Mouse (Mus musculus) heart, embryonic 15.5 days (tissue): ENCODE measurements around the gene Ntrk3. TPM values are rescaled to one million over a fixed set of nuclear protein-coding genes. Genes with fewer than 3 reads are reported as not detected.

ENCODE experiments used
- ATAC-seq: fragments of 200-750 bp; cut with Nextera tagmentation; replicated peaks from 2 replicates; pipeline ENCODE4 v1.8.0; 2017; ENCODE audit warnings: low read depth, moderate TSS enrichment; ENCODE audit not compliant: insufficient number of reproducible peaks, insufficient read depth, low FRiP score
- H3K27ac ChIP-seq: fragments of 300-500 bp; sonication (generic); 2 replicates; pipeline ENCODE4 v1.5.1; 2015; ENCODE audit warnings: mild to moderate bottlenecking, inconsistent platforms
- H3K27me3 ChIP-seq: fragments of 300-500 bp; sonication (generic); 2 replicates; pipeline ENCODE4 v1.6.1; 2015; ENCODE audit warnings: inconsistent platforms
- H3K36me3 ChIP-seq: fragments of 300-500 bp; sonication (generic); 2 replicates; pipeline ENCODE4 v1.6.1; 2015; ENCODE audit warnings: mild to moderate bottlenecking, inconsistent platforms
- H3K4me1 ChIP-seq: fragments of 300-500 bp; sonication (generic); replicated peaks from 2 replicates; pipeline ENCODE4 v1.6.1; 2015; ENCODE audit warnings: inconsistent platforms
- H3K4me2 ChIP-seq: fragments of 300-500 bp; sonication (generic); 2 replicates; pipeline ENCODE4 v1.6.1; 2015; ENCODE audit warnings: inconsistent platforms, mild to moderate bottlenecking, moderate library complexity
- H3K4me3 ChIP-seq: fragments of 300-500 bp; sonication (generic); 2 replicates; pipeline ENCODE4 v1.5.1; 2015; ENCODE audit warnings: mild to moderate bottlenecking, inconsistent platforms
- H3K9ac ChIP-seq: fragments of 300-500 bp; sonication (generic); 2 replicates; pipeline ENCODE4 v1.6.1; 2015; ENCODE audit warnings: mild to moderate bottlenecking, inconsistent platforms
- H3K9me3 ChIP-seq: fragments of 300-500 bp; sonication (generic); replicated peaks from 2 replicates; pipeline ENCODE4 v1.6.1; 2016; ENCODE audit warnings: inconsistent platforms
- WGBS: fragments of 180-500 bp; shearing (Covaris S2); methylation state at CpG from one replicate; pipeline ENCODE4 v1.1.7; 2015; ENCODE audit warnings: mixed read lengths; 5-methylcytosine and 5-hydroxymethylcytosine counted together
- polyA plus RNA-seq: library from polyadenylated mRNA; unstranded; fragments of >200 nt; fragmentation: Nextera tagmentation; extraction: Ambion mirVana; gene quantifications from 2 replicates; pipeline ENCODE4 v1.2.1, GENCODE M21; 2015

Ntrk3 gene
- polyA plus RNA-seq, 1 experiment from 2014 or later: 1.6 TPM

DNA sequence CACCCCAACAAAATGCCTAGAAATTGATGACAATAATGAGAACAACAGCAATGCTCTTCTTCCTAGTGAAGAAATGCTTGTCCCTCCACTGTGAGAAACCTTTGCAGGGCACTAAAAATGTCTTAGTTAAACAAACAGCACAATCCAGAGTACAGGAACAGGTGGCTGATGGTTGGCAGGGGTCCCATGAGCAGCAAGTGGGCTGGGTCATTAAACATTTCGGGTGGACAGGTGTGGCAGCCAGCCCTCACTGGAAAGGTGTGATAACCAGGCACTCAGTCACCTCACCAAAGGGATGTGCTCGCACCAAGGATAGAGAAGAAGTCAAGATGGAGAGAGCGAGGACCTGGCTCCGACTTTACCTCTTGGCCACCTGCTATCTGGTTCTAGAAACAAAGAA is 306.2 kb downstream of the Ntrk3 start:
- 87% methylated on average over 4 of the region's 4 CpGs for WGBS
- H3K9me3 ChIP-seq: no peaks in the 10 kb centered on the region
- H3K4me1 ChIP-seq: no peaks in the 10 kb centered on the region
- H3K27ac ChIP-seq: no peak overlapping the region
- no peak for ATAC-seq
- H3K4me3 ChIP-seq: no peak overlapping the region
- H3K4me2 ChIP-seq: no peak overlapping the region
- H3K27me3 ChIP-seq: no peaks in the 10 kb centered on the region
- no peak overlapping the region for H3K9ac ChIP-seq
- H3K36me3 ChIP-seq: no peaks in the 10 kb centered on the region

DNA sequence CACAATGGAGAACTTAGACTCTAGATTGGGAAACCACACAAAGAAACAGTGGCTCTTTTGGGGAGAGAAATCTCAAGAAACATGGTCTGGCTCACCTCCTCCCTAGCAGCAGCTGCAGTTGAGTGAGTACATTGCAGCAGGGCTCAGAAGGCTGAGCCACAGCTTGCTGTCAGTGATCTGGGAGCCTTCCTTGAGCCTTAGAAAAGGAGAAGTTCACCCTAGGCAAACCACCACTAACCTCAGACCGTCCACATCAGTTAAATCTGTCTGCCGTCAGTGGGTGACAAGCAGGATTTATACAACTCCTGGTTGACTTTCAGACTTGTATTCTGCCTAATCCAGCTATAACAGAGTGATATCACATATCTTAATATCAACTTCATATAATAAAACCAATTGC is 325.6 kb downstream of the Ntrk3 start:
- H3K4me3 ChIP-seq: no peak overlapping the region
- H3K9me3 ChIP-seq: no peaks in the 10 kb centered on the region
- H3K27me3 ChIP-seq: no peaks in the 10 kb centered on the region
- H3K36me3 ChIP-seq: no peaks in the 10 kb centered on the region
- WGBS: 69% methylated on average over 2 of the region's 2 CpGs
- no peak for ATAC-seq
- H3K4me2 ChIP-seq: no peak overlapping the region
- no peak overlapping the region for H3K27ac ChIP-seq
- no peaks in the 10 kb centered on the region for H3K4me1 ChIP-seq
- H3K9ac ChIP-seq: no peak overlapping the region

DNA sequence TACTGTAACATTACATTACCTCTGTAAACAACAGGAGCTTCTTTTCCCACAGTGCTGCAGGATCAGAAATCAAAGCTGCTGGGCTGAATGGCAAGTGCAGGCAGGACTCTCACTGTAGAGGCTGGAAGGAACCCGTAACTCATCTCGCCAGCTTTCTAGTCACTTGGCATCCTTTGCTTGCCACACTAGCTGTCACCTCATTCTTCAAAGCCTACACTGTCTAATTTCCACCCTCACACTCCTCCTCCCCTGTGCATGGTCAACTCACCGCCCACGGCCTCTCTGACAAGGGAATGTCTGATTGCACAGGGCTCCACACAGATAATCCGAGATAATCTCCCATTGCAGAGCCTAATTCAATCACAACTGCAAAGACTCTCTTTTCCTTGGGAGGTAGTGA is 327.8 kb downstream of the Ntrk3 start:
- Histone ChIP-seq H3K36me3 (no peaks in the 10 kb centered on the region), H3K4me2 (no peak overlapping the region), H3K9ac (no peak overlapping the region), H3K9me3 (no peaks in the 10 kb centered on the region), H3K27ac (no peak overlapping the region), H3K27me3 (no peaks in the 10 kb centered on the region), H3K4me3 (no peak overlapping the region), H3K4me1 (no peaks in the 10 kb centered on the region; the same call in 1 of the 2 replicates)
- WGBS: 44% methylated on average over 5 of the region's 5 CpGs
- no peak for ATAC-seq

DNA sequence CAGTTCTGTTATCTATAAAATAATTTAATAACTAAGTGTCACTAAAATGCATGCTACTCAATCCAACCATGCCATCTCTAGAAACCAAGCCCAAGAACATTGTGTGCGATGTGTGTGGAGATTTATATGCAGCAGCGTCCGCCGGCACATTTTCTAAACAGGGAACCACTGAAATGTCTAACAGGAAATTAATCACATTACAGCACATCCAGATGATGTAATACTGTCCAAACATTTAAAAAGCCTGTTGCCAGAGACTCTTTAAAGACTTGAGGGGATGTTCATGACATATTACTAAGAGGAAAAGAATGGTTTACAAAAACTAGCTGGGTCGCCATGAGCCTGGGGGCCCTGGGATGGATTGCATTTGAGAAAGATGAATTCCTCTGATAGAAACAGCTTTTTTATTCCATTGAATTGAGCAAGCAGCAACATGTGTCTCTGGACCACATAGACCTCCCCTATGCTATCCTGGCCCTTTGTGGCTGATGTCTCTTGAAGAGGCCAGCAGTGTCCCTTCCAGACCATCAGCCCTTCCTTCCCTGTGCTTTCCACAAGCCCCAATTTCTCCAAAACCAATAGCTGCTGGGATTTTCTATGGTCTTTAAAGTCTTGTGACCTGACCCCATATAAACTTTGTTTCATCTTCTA is 331.0 kb downstream of the Ntrk3 start:
- 50% methylated on average over 5 of the region's 5 CpGs for WGBS
- Histone ChIP-seq H3K9me3 (no peaks in the 10 kb centered on the region), H3K9ac (no peak overlapping the region), H3K27me3 (no peaks in the 10 kb centered on the region), H3K4me1 (no peaks in the 10 kb centered on the region; the same call in 1 of the 2 replicates), H3K4me2 (no peak overlapping the region), H3K4me3 (no peak overlapping the region), H3K36me3 (no peaks in the 10 kb centered on the region), H3K27ac (no peak overlapping the region)
- no peak for ATAC-seq

DNA sequence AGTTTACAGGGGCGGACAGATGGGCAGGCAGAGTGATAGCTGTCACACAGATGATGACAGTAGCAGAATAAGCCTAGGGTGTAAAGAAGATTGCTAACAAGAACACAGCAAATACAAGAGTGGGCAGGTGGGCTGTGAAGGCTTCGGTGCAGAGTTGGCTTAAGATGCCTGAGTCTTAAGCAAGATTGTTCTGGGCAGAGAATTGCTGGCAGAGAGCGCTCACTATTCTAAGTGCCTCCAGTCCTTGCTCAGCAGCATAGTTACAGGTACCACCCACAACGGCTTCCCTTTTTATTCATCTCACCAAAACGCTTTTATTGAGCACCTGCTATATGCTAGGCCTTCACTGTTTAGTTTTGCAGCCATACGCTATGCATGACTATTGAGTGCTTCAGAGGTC is 333.3 kb downstream of the Ntrk3 start:
- no peak overlapping the region for H3K9ac ChIP-seq
- H3K27ac ChIP-seq: no peak overlapping the region
- H3K27me3 ChIP-seq: no peaks in the 10 kb centered on the region
- H3K4me3 ChIP-seq: no peak overlapping the region
- no peak for ATAC-seq
- H3K9me3 ChIP-seq: no peaks in the 10 kb centered on the region
- H3K4me2 ChIP-seq: no peak overlapping the region
- no peaks in the 10 kb centered on the region for H3K36me3 ChIP-seq
- no peaks in the 10 kb centered on the region; the same call in 1 of the 2 replicates for H3K4me1 ChIP-seq
- WGBS: 85% methylated on average over 6 of the region's 6 CpGs

DNA sequence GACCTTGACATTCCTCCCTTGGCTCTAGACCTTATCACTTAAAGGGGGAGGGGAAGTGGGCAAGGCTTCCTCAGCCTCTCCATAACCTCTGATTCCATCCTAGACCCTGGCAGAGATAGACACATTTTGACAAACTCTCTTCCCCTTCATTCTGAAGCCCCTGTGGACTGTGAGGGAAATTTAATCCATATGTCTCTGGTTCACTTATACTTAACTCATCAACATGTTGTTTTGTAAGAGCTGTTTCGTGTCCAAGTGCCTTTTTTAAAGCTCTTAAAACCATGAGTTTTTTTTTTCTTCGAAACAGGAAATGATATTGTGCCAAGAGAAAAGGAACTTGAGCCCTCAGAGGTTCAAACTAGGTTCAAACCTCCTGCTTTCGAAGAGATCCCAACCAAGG is 335.3 kb downstream of the Ntrk3 start:
- H3K4me2 ChIP-seq: no peak overlapping the region
- no peaks in the 10 kb centered on the region for H3K36me3 ChIP-seq
- no peaks in the 10 kb centered on the region; the same call in 1 of the 2 replicates for H3K4me1 ChIP-seq
- ATAC-seq: no peak
- no peak overlapping the region for H3K27ac ChIP-seq
- no peak overlapping the region for H3K9ac ChIP-seq
- no peaks in the 10 kb centered on the region for H3K27me3 ChIP-seq
- H3K4me3 ChIP-seq: no peak overlapping the region
- H3K9me3 ChIP-seq: no peaks in the 10 kb centered on the region
- 51% methylated on average over 3 of the region's 3 CpGs for WGBS

DNA sequence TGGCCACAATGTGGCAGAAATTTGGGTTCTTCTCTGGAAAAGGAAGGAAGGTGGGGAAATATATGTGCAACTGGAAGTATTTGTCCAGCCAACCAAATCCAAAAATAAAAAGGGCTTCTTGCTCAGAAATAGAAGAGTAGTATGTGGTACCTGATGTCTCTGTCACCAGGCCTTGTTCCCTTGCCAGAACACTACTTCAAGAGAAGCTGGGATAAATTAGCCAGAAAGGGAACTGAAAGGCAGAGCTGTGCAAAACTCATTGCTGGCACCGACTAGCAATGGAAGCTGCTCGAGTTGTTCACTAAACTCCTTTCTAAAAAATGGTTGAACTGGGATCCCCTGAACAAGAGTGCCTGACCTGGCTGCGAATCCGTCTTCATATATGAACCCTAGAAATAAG is 337.6 kb downstream of the Ntrk3 start:
- no peak overlapping the region for H3K4me2 ChIP-seq
- no peaks in the 10 kb centered on the region for H3K4me1 ChIP-seq
- H3K27ac ChIP-seq: no peak overlapping the region
- no peaks in the 10 kb centered on the region for H3K27me3 ChIP-seq
- no peaks in the 10 kb centered on the region for H3K9me3 ChIP-seq
- ATAC-seq: no peak
- no peaks in the 10 kb centered on the region for H3K36me3 ChIP-seq
- no peak overlapping the region for H3K4me3 ChIP-seq
- 81% methylated on average over 4 of the region's 4 CpGs for WGBS
- no peak overlapping the region for H3K9ac ChIP-seq

DNA sequence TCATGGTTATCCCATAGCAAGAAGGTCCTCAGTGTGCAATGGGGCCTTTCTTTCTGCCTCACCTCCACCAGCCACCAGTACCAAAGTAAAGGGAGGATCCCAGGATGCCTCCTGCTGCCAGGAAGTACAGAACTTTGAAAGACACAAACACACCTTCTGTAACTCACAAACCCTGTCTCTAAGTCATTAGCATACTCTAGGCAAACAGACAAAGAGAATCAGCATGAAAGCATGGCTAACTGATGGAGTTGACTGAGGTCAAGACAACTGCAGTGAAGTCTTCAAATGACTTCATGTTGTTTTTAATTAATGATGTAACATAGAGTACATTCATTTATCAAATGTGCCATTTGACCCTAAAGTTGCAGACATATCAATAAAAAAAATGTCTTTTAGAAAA is 339.4 kb downstream of the Ntrk3 start:
- H3K9ac ChIP-seq: no peak overlapping the region
- H3K36me3 ChIP-seq: no peaks in the 10 kb centered on the region
- H3K9me3 ChIP-seq: no peaks in the 10 kb centered on the region
- H3K4me1 ChIP-seq: no peaks in the 10 kb centered on the region
- ATAC-seq: no peak
- no peak overlapping the region for H3K27ac ChIP-seq
- H3K4me2 ChIP-seq: no peak overlapping the region
- no peaks in the 10 kb centered on the region for H3K27me3 ChIP-seq
- no peak overlapping the region for H3K4me3 ChIP-seq

DNA sequence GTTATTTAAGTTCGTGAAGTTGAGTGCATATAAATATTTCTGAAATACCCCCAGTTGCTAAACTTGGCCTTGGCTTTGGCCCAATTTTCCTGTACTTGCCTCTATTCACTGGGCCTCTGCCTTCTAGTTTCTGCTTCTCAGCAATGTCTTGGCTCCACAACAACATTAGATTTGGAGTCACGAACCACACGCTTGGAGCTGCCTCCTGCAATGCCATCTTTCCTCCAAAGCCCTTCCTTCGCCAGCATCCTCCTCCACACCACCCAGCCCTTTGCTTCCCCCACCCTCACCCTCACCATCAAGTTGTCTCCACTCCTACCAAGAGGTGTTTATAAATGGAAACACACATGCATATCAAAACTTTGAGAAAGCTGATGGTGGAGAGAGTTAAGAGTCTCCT is 340.6 kb downstream of the Ntrk3 start:
- H3K4me3 ChIP-seq: no peak overlapping the region
- no peaks in the 10 kb centered on the region for H3K36me3 ChIP-seq
- no peaks in the 10 kb centered on the region for H3K4me1 ChIP-seq
- WGBS: 63% methylated on average over 4 of the region's 4 CpGs
- no peaks in the 10 kb centered on the region for H3K27me3 ChIP-seq
- H3K4me2 ChIP-seq: no peak overlapping the region
- H3K9ac ChIP-seq: no peak overlapping the region
- no peak overlapping the region for H3K27ac ChIP-seq
- no peaks in the 10 kb centered on the region for H3K9me3 ChIP-seq
- no peak for ATAC-seq

DNA sequence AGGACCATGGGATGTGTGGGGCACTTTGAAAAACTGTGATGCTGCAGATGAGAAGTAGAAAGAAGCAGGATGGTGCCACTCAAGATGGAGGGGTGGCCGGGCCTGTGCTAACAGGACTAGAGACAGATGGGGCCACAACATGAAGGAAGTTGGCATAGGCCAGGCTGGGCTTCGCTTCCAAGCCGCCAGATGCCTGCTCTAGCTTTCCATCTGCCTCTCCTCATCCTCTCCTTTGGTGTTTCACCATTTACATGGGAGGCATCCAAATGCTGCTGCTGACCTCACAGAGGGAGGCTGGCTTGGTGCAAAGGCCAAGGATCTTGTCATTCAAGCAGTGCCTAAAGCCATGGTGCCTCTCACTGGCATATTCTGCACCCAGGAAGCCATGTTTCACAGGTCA is 347.8 kb downstream of the Ntrk3 start:
- Histone ChIP-seq H3K27ac (no peak overlapping the region), H3K9ac (no peak overlapping the region), H3K9me3 (no peaks in the 10 kb centered on the region), H3K4me2 (no peak overlapping the region), H3K27me3 (no peaks in the 10 kb centered on the region), H3K36me3 (no peaks in the 10 kb centered on the region), H3K4me3 (no peak overlapping the region), H3K4me1 (no peaks in the 10 kb centered on the region)
- 83% methylated on average over 3 of the region's 3 CpGs for WGBS
- no peak for ATAC-seq

DNA sequence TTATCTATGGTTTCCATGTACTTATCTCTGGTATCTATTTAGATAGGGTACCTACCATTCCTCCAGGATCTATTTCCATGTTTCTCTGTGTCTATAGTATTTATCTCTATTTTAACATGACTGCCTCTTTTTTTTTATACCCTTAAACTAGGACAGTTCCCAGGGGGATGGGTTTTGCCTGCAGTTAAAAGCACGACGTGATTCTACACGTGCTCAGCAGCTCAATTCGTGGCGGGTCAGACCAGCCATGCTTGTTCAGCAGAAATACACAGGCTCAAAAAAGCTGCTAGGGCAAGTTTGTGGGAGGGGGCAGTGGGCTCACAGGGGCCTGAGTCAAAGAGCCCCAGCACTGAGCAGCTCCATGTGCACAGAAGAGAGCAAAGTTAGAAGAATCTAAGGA is 349.7 kb downstream of the Ntrk3 start:
- ATAC-seq: no peak
- Histone ChIP-seq H3K27me3 (no peaks in the 10 kb centered on the region), H3K9me3 (no peaks in the 10 kb centered on the region), H3K36me3 (no peaks in the 10 kb centered on the region), H3K4me3 (no peak overlapping the region), H3K4me1 (no peaks in the 10 kb centered on the region), H3K4me2 (no peak overlapping the region), H3K27ac (no peak overlapping the region), H3K9ac (no peak overlapping the region)
- WGBS: 70% methylated on average over 5 of the region's 5 CpGs

DNA sequence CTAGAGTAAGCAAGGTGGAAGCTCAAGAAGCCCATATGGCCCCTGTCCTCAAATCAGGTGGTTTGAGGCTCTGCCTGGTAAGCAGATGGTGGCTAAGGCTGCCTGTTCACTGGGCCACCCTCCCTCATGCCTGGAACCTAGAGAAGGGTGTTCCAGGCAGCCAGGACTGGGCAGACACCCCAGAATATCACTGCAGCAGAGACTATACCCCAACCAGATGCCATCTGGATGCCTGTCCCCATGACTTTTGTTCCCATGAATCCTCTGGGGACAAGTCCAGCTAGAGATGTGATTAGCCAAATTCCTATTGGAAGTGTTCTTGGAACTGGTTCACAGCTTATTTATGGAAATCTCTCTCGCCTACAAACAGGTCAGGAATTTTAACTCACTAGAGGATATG is 351.8 kb downstream of the Ntrk3 start:
- H3K9me3 ChIP-seq: no peaks in the 10 kb centered on the region
- H3K9ac ChIP-seq: no peak overlapping the region
- H3K27me3 ChIP-seq: no peaks in the 10 kb centered on the region
- H3K4me1 ChIP-seq: no peaks in the 10 kb centered on the region
- no peak for ATAC-seq
- WGBS: 23% methylated on average over 1 of the region's 1 CpGs
- H3K27ac ChIP-seq: no peak overlapping the region
- no peak overlapping the region for H3K4me2 ChIP-seq
- no peak overlapping the region for H3K4me3 ChIP-seq
- no peaks in the 10 kb centered on the region for H3K36me3 ChIP-seq
